Mouse (Mus musculus) heart, adult 2 months (tissue): Measurements from ENCODE around the gene Ezr. TPM values are rescaled to one million over a fixed set of nuclear protein-coding genes. Genes with fewer than 3 reads are reported as not detected.

Experiments used
- DNase-seq, 2 experiments: peaks; one replicate each; pipeline ENCODE4 v3.0.0; 2021
- H3K27ac ChIP-seq: fragments of 200-600 bp; 2 replicates; pipeline ENCODE4 v1.8.1; 2022
- H3K27me3 ChIP-seq: fragments of 200-500 bp; 2 replicates; pipeline ENCODE4 v1.6.1; 2012; ENCODE audit warnings: mild to moderate bottlenecking, low read length, inconsistent platforms, mixed read lengths; ENCODE audit not compliant: control insufficient read depth, insufficient read depth
- H3K36me3 ChIP-seq: fragments of 200-500 bp; 2 replicates; pipeline ENCODE4 v1.6.1; 2012; ENCODE audit warnings: low read length, inconsistent platforms; ENCODE audit not compliant: control insufficient read depth, insufficient read depth
- H3K4me1 ChIP-seq: fragments of 200-500 bp; 2 replicates; pipeline ENCODE4 v1.6.1; 2011; ENCODE audit warnings: low read length; ENCODE audit not compliant: control insufficient read depth, insufficient read depth
- H3K4me3 ChIP-seq: fragments of 200-600 bp; 2 replicates; pipeline ENCODE4 v1.8.1; 2022
- H3K79me2 ChIP-seq: fragments of 200-500 bp; replicated peaks from 2 replicates; pipeline ENCODE4 v1.6.1; 2012; ENCODE audit warnings: mild to moderate bottlenecking, inconsistent platforms, low read length, moderate library complexity, mixed read lengths; ENCODE audit not compliant: control insufficient read depth, insufficient read depth
- H3K9ac ChIP-seq: fragments of 200-500 bp; 2 replicates; pipeline ENCODE4 v1.6.1; 2012; ENCODE audit warnings: low read depth, mild to moderate bottlenecking, control low read depth, inconsistent platforms, low read length, mixed read lengths
- CTCF ChIP-seq: fragments of 200-600 bp; IDR thresholded peaks from 2 replicates; pipeline ENCODE4 v1.8.1; 2022; ENCODE audit warnings: antibody characterized with exemption, mild to moderate bottlenecking, moderate library complexity
- EP300 ChIP-seq: fragments of 200-500 bp; IDR thresholded peaks from 2 replicates; pipeline ENCODE4 v1.6.1; 2011; ENCODE audit warnings: low read depth, low read length, control low read depth; ENCODE audit not compliant: insufficient read depth
- POLR2A ChIP-seq: fragments of 200-500 bp; IDR thresholded peaks from 2 replicates; pipeline ENCODE4 v1.6.1; 2011; ENCODE audit warnings: mild to moderate bottlenecking, low read depth, low read length, control low read depth; ENCODE audit not compliant: insufficient read depth
- WGBS: fragments of 180-500 bp; shearing (Covaris S2); methylation state at CpG from one replicate; pipeline ENCODE4 v1.1.7; 2018; 5-methylcytosine and 5-hydroxymethylcytosine counted together
- intact Hi-C: fragments of 180-260 bp; cut with DNase I; formaldehyde crosslinking; loops from one replicate; pipeline ENCODE4 v1.15.1; 2025
- polyA plus RNA-seq: library from polyadenylated mRNA; depleted of rRNA; stranded (reverse); fragments of >200 nt; gene quantifications from 2 replicates; pipeline ENCODE4 v1.2.3, GENCODE M21; 2012
- total RNA-seq, 2 experiments: library from RNA; stranded (reverse); gene quantifications; 2 replicates each; pipeline ENCODE4 v1.2.3; 2021

Gene Ezr
- total and polyA plus RNA-seq, 3 experiments, result 24.2 to 35.7 (median 33.4) TPM

- Histone ChIP-seq H3K4me3 (no peak overlapping the region), H3K27ac (peak overlapping the region; percentile 54), H3K27me3 (no peaks in the 10 kb centered on the region), H3K79me2 (0 out of 2 replicates have a peak, but pooled peaks cover 2% of the 10 kb centered on the region), H3K4me1 (peaks cover 15% of the 10 kb centered on the region), H3K36me3 (peaks cover 7% of the 10 kb centered on the region; the same call in 1 of the 2 replicates), H3K9ac (no peak overlapping the region)
- intact Hi-C loops, result no loop called here
- TF ChIP-seq EP300, result no peak
- no peak for TF ChIP-seq POLR2A
- TF ChIP-seq CTCF, result no peak
- peak in 1 of 2 experiments; percentile 60 for DNase-seq
- 58% methylated on average over 5 of the region's 5 CpGs for WGBS
Measured at GRCm38 (mm10) chr17:6768301-6768788, 14.2 kb downstream of the Ezr start.

- peak overlapping the region; percentile 54 for H3K27ac ChIP-seq
- intact Hi-C loops, result no loop called here
- 0 out of 2 replicates have a peak, but pooled peaks cover 2% of the 10 kb centered on the region for H3K79me2 ChIP-seq
- no peak overlapping the region for H3K4me3 ChIP-seq
- H3K27me3 ChIP-seq, result no peaks in the 10 kb centered on the region
- H3K4me1 ChIP-seq, result peaks cover 15% of the 10 kb centered on the region
- no peak for DNase-seq
- peaks cover 7% of the 10 kb centered on the region; the same call in 1 of the 2 replicates for H3K36me3 ChIP-seq
- no peak overlapping the region for H3K9ac ChIP-seq
- no peak for TF ChIP-seq CTCF
- no peak for TF ChIP-seq POLR2A
- WGBS, result 63% methylated on average over 5 of the region's 5 CpGs
Measured at GRCm38 (mm10) chr17:6767771-6768170, 14.8 kb downstream of the Ezr start.

- no peak overlapping the region for H3K4me3 ChIP-seq
- peaks cover 15% of the 10 kb centered on the region for H3K4me1 ChIP-seq
- intact Hi-C loops, result no loop called here
- H3K79me2 ChIP-seq, result 0 out of 2 replicates have a peak, but pooled peaks cover under 1% of the 10 kb centered on the region
- peak overlapping the region; percentile 21; the same call in 1 of the 2 replicates for H3K27ac ChIP-seq
- peaks cover 7% of the 10 kb centered on the region; the same call in 1 of the 2 replicates for H3K36me3 ChIP-seq
- H3K9ac ChIP-seq, result no peak overlapping the region
- no peak for DNase-seq
- no peaks in the 10 kb centered on the region for H3K27me3 ChIP-seq
- 80% methylated on average over 4 of the region's 4 CpGs for WGBS
- TF ChIP-seq EP300, result no peak
- TF ChIP-seq CTCF, result no peak
- TF ChIP-seq POLR2A, result no peak
Measured at GRCm38 (mm10) chr17:6766823-6767222, 15.8 kb downstream of the Ezr start.

GRCm38 (mm10) chr17:6765886-6766285, 16.7 kb downstream of the Ezr start:
- TF ChIP-seq POLR2A (no peak), EP300 (no peak), CTCF (no peak)
- Histone ChIP-seq H3K36me3 (peaks cover 7% of the 10 kb centered on the region; the same call in 1 of the 2 replicates), H3K27ac (no peak overlapping the region), H3K79me2 (no peaks in the 10 kb centered on the region), H3K27me3 (no peaks in the 10 kb centered on the region), H3K4me1 (peaks cover 14% of the 10 kb centered on the region), H3K4me3 (no peak overlapping the region), H3K9ac (no peak overlapping the region)
- 47% methylated on average over 2 of the region's 2 CpGs for WGBS
- DNase-seq, result no peak
- intact Hi-C loops, result no loop called here

GRCm38 (mm10) chr17:6764730-6765129, 17.9 kb downstream of the Ezr start:
- DNase-seq, result no peak
- Histone ChIP-seq H3K79me2 (no peaks in the 10 kb centered on the region), H3K9ac (no peak overlapping the region), H3K36me3 (peaks cover 7% of the 10 kb centered on the region; the same call in 1 of the 2 replicates), H3K4me1 (peaks cover 10% of the 10 kb centered on the region), H3K27ac (no peak overlapping the region), H3K4me3 (no peak overlapping the region), H3K27me3 (no peaks in the 10 kb centered on the region)
- intact Hi-C loops, result no loop called here
- 82% methylated on average over 4 of the region's 4 CpGs for WGBS
- TF ChIP-seq POLR2A, result no peak
- no peak for TF ChIP-seq EP300
- no peak for TF ChIP-seq CTCF

GRCm38 (mm10) chr17:6764227-6764593, 18.4 kb downstream of the Ezr start:
- H3K27me3 ChIP-seq, result no peaks in the 10 kb centered on the region
- peaks cover 10% of the 10 kb centered on the region for H3K4me1 ChIP-seq
- no peak for DNase-seq
- H3K4me3 ChIP-seq, result no peak overlapping the region
- peaks cover 8% of the 10 kb centered on the region for H3K36me3 ChIP-seq
- no peaks in the 10 kb centered on the region for H3K79me2 ChIP-seq
- TF ChIP-seq POLR2A (no peak), CTCF (no peak), EP300 (no peak)
- H3K9ac ChIP-seq, result no peak overlapping the region
- 83% methylated on average over 7 of the region's 7 CpGs for WGBS
- no peak overlapping the region for H3K27ac ChIP-seq
- intact Hi-C loops, result no loop called here
